Mouse (Mus musculus) B cell, adult 2 months (primary cell): ENCODE measurements around the gene Tnnc2.

Experiments used
- DNase-seq, 2 experiments: peaks; one replicate each; pipeline ENCODE4 v3.0.0; 2022

The Tnnc2 gene

GRCm38 (mm10) chr2:164734839-164735238 lies 44.9 kb downstream of the Tnnc2 start:
- DNase-seq: no peak

GRCm38 (mm10) chr2:164733259-164733658 lies 46.5 kb downstream of the Tnnc2 start:
- no peak for DNase-seq

DNA sequence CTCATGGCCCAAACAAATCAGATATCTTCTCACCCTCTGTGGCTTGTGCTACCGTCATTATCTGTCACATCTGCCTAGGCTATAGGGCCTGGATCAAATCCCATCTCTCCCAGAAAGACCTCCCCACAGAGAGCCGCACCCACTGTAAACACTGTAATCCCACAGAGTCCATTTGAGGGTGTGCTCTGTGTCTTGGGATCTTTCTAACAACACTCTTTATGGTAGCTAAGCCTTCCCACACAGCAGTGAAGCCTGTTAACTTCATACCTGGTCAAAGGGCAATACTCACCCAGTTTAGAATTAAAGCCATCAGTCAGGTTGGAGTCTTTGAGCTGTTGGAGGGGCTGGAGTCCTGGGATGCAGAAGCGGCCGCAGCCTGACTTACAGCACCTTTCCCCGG lies 48.0 kb downstream of the Tnnc2 start:
- DNase-seq: no peak
